Mouse (Mus musculus) forebrain, embryonic 10.5 days (tissue): ENCODE results near the gene Rmi2. TPM values are rescaled to one million over a fixed set of nuclear protein-coding genes. Genes with fewer than 3 reads are reported as not detected.
A peak's percentile ranks its signal among the peaks of the same experiment; 100 is the strongest.

Experiments
- DNase-seq: peaks from one replicate; pipeline ENCODE4 v3.0.0-alpha.2; 2017; ENCODE audit warnings: low spot score; ENCODE audit errors: extremely low spot score
- H3K27ac ChIP-seq: fragments of 300-500 bp; sonication (generic); 2 replicates; pipeline ENCODE4 v1.5.1; 2016; ENCODE audit warnings: mild to moderate bottlenecking
- H3K27me3 ChIP-seq: fragments of 300-500 bp; sonication (generic); 2 replicates; pipeline ENCODE4 v1.6.1; 2016; ENCODE audit warnings: mild to moderate bottlenecking; ENCODE audit not compliant: poor library complexity, severe bottlenecking
- H3K36me3 ChIP-seq: fragments of 300-500 bp; sonication (generic); replicated peaks from 2 replicates; pipeline ENCODE4 v1.6.1; 2016; ENCODE audit warnings: mild to moderate bottlenecking, moderate library complexity
- H3K4me1 ChIP-seq: fragments of 300-500 bp; sonication (generic); 2 replicates; pipeline ENCODE4 v1.6.1; 2016
- H3K4me3 ChIP-seq: fragments of 300-500 bp; sonication (generic); 2 replicates; pipeline ENCODE4 v1.5.1; 2016; ENCODE audit warnings: mild to moderate bottlenecking, moderate library complexity
- H3K9me3 ChIP-seq: fragments of 300-500 bp; sonication (generic); 2 replicates; pipeline ENCODE4 v1.6.1; 2016; ENCODE audit warnings: mild to moderate bottlenecking, moderate library complexity
- WGBS: fragments of 180-500 bp; shearing (Covaris S2); methylation state at CpG from one replicate; pipeline ENCODE4 v1.1.7; 2016; 5-methylcytosine and 5-hydroxymethylcytosine counted together
- polyA plus RNA-seq: library from polyadenylated mRNA; unstranded; fragments of >200 nt; fragmentation: Nextera tagmentation; extraction: Ambion mirVana; gene quantifications from 2 replicates; pipeline ENCODE4 v1.2.1, GENCODE M21; 2016

The Rmi2 gene
- polyA plus RNA-seq, 1 experiment from 2014 or later: 5.2 TPM

DNA sequence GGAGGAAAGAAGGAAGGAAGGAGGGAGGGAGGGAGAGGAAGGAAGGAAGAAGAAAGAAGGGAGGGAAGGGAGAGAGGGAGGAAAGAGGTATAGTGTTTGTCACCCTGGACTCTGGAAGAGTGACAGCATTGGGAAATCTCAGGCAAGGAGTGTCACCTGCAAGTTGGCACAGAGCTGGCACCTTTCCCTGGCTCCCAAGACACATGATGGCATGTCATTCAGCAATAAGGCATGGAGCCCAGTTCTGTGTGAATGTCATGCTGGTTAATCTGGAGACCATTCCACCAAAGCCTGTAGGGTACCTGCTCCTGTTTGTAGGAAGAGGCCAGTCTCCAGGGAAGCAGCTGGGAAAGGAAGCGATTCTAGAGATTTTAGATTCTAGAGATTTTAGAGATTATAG, 24.5 kb upstream of the Rmi2 start:
- DNase-seq: no peak
- no peaks in the 10 kb centered on the region for H3K27me3 ChIP-seq
- H3K4me3 ChIP-seq: no peak overlapping the region
- 88% methylated on average over 1 of the region's 1 CpGs for WGBS
- H3K27ac ChIP-seq: no peak overlapping the region
- peaks cover 9% of the 10 kb centered on the region; the same call in 1 of the 2 replicates for H3K4me1 ChIP-seq
- H3K36me3 ChIP-seq: no peaks in the 10 kb centered on the region
- no peaks in the 10 kb centered on the region for H3K9me3 ChIP-seq

DNA sequence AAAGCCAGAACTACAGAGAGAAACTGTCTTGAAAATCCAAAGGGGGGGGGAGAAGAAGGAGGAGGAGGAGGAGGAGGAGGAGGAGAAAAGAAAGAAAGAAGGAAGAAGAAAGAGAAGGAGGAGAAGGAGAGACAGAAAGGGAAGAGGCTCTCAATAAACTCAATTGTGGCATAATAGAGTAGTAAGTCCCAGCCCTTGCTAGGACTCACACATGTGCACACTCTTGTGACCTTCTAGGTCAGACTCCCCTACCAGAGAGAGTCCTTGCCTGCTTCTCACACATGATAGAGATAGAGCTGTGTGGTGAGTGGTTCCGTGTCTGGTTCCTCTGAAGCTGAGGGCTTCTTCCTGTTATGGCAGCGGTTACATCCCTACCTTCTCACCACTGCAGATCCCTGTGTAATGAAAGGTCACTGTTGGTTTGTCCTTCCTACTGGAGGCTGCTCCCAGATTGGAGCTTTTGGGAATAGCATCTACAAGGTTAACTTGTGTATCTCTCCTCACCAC, 21.9 kb upstream of the Rmi2 start, which contains the start of gene Gm11172:
Gene Gm11172, plus strand, starts transcription at position 51 of the 507 bp plus-strand sequence.
- no peak within 1 kb of the TSS for H3K4me3 ChIP-seq
- WGBS: 98% methylated on average over 2 of the region's 2 CpGs
- H3K27ac ChIP-seq: no peak within 1 kb of the TSS
- H3K9me3 ChIP-seq: no peaks in the 10 kb centered on the region
- H3K27me3 ChIP-seq: no peaks in the 10 kb centered on the region
- no peaks in the 10 kb centered on the region for H3K36me3 ChIP-seq
- DNase-seq: no peak
- H3K4me1 ChIP-seq: no peaks in the 10 kb centered on the region

DNA sequence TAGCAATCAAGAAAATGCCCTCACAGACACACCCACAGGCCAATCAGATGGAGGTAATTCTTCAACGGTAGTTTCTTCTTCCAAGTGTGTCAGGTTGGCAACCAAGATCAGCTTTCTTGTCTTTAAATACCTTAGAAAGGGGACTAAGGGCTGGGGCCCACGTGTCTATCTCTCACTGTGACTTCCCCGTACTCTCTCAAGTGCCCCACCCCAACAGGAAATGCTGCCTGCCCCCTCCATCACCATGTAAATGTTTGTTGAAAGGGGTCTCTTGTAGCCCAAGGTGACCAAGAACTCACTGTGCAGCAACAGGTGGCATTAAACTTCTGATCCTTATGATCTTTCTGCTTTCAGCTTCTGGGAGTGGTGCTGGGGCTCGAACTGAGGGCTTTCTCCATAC, 21.1 kb upstream of the Rmi2 start:
- H3K36me3 ChIP-seq: no peaks in the 10 kb centered on the region
- no peaks in the 10 kb centered on the region for H3K27me3 ChIP-seq
- DNase-seq: no peak
- WGBS: 80% methylated on average over 4 of the region's 4 CpGs
- H3K4me3 ChIP-seq: no peak overlapping the region
- H3K4me1 ChIP-seq: no peaks in the 10 kb centered on the region
- H3K27ac ChIP-seq: no peak overlapping the region
- H3K9me3 ChIP-seq: no peaks in the 10 kb centered on the region

DNA sequence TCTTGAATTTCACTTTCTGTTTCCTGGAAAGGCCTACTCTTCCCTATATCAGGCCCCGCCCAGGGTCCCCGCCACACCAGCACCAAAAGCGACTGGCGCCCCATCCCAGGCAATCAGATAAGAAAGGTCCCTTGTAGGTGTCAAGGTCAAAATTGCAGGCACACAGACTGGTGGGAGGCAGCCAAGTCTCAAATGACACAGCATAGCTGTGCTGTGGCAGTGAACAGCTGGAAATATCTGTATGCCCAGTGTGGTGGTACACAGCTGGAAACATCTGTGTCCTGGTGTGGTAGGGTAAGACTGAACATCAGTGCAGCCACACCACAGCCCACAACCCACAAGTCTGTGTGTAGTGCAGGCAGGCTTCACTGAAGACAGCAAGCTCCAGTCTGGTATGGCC, 20.0 kb upstream of the Rmi2 start:
- Histone ChIP-seq H3K27me3 (no peaks in the 10 kb centered on the region), H3K4me1 (no peaks in the 10 kb centered on the region), H3K27ac (no peak overlapping the region), H3K4me3 (no peak overlapping the region), H3K9me3 (no peaks in the 10 kb centered on the region), H3K36me3 (no peaks in the 10 kb centered on the region)
- 93% methylated on average over 4 of the region's 4 CpGs for WGBS
- DNase-seq: no peak

DNA sequence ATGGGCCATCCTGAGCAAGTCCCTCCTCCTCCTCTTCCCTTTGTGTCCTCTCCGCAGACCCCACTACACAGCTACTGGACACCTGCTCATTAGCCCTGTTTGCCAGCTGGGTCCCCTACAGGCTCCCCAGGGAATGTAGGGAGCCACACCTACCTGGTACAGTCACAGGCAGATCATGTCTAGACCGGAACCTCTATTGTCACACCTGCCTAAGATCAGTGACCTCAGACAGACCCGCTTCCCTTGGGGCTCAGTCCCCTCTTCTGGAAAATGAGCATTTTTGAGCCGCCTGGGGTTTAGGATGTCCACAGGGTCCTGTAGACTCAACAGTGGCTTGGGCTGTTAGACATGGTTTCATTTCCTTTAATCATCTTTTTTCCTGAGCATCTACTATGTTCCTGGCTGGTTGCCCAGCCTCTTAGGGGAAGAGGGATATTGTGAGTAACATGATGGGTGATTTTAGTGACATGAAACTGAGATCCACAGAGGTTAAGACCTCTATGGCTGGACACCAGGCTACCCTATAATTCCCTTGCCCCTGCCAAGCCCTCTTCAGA, 16.2 kb upstream of the Rmi2 start:
- Histone ChIP-seq H3K4me3 (no peak overlapping the region), H3K36me3 (no peaks in the 10 kb centered on the region), H3K27me3 (no peaks in the 10 kb centered on the region), H3K9me3 (no peaks in the 10 kb centered on the region), H3K4me1 (no peaks in the 10 kb centered on the region), H3K27ac (no peak overlapping the region)
- DNase-seq: no peak
- 75% methylated on average over 4 of the region's 4 CpGs for WGBS

DNA sequence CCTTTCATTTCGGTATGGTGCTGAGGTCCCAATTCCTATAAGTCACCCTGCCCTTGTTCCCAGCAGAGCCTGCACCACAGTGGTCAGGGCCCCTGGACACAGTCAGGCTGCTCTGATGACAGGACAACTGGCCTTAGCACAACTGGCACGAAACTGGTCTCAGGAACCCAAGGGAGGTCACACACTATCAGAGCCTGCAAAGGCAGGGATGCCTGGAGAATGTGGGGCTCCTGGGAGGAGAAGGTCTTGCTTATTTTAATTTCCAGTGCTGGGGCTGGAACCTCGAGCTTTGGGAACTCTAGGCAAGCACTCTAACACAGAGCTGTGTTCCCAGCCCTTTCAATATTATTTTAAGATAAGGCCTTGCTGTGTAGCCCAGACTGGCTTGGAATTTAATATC, 14.9 kb upstream of the Rmi2 start:
- no peak for DNase-seq
- WGBS: 74% methylated on average over 3 of the region's 3 CpGs
- Histone ChIP-seq H3K4me1 (no peaks in the 10 kb centered on the region), H3K4me3 (no peak overlapping the region), H3K9me3 (no peaks in the 10 kb centered on the region), H3K36me3 (no peaks in the 10 kb centered on the region), H3K27me3 (no peaks in the 10 kb centered on the region), H3K27ac (no peak overlapping the region)

DNA sequence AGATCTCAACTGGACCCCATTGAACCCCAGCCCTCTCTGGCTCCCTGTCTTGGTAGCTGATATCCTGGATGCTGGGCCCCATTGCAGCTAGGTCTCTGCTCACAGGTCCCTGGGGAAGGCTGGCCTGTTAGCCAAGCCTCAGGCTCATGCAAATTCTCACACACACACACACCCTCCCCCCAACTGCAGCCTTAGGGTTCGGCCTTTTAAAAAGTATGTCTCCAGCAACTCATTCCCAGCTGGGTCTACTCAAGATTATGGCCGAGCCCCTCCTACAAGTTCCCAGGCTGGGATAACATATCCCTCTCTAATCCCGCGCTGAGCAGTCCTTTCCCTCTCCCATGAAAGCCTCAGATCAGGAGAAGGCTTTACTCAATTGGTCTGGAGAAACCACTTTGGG, 13.5 kb upstream of the Rmi2 start:
- no peak overlapping the region for H3K4me3 ChIP-seq
- DNase-seq: no peak
- H3K27me3 ChIP-seq: no peaks in the 10 kb centered on the region
- WGBS: 79% methylated on average over 4 of the region's 4 CpGs
- H3K4me1 ChIP-seq: no peaks in the 10 kb centered on the region
- H3K27ac ChIP-seq: no peak overlapping the region
- no peaks in the 10 kb centered on the region for H3K9me3 ChIP-seq
- no peaks in the 10 kb centered on the region for H3K36me3 ChIP-seq

DNA sequence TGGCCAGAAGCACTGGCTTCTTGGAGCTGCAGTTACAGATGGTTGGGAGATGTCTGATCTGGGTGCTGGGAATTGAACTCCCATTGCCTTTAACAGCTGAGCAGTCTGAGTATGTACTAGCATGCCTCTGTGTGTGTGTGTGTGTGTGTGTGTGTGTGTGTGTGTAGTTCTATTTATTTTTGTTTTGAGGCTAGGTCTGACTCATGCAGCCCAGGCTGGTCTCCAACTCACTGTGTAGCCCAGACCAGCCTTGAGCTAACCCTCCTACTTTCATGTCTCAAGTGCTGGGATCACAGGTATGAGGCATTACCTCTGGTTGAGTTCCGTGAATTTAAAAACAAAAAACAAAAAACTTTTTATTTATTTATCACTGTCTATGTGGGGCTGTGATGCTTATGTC, 10.3 kb upstream of the Rmi2 start:
- no peak overlapping the region for H3K4me3 ChIP-seq
- no peaks in the 10 kb centered on the region for H3K27me3 ChIP-seq
- 84% methylated on average over 1 of the region's 1 CpGs for WGBS
- no peak overlapping the region for H3K27ac ChIP-seq
- no peaks in the 10 kb centered on the region for H3K36me3 ChIP-seq
- DNase-seq: no peak
- no peaks in the 10 kb centered on the region for H3K4me1 ChIP-seq
- no peaks in the 10 kb centered on the region for H3K9me3 ChIP-seq

DNA sequence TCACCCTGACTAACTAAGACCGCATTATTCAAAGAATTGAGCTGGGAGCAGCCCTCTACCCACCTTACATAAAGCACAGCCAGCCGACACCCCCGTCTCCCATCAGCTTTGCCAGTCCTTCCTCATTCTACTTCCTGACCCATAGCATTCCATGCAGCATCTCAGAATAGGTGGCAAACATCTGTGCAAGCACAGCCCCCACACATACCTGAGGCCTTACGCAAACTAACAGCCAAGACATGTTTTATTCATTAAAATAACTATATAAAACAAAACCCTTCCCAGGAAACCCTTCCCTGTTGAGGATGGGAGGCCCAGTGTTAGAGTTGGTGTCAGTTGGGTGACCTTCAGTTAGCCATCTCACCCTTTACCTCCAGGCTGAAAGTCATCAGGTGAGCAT, 9.0 kb upstream of the Rmi2 start:
- WGBS: 91% methylated on average over 4 of the region's 4 CpGs
- Histone ChIP-seq H3K27ac (no peak overlapping the region), H3K9me3 (no peaks in the 10 kb centered on the region), H3K4me1 (no peaks in the 10 kb centered on the region), H3K4me3 (no peak overlapping the region), H3K27me3 (no peaks in the 10 kb centered on the region), H3K36me3 (no peaks in the 10 kb centered on the region)
- no peak for DNase-seq

DNA sequence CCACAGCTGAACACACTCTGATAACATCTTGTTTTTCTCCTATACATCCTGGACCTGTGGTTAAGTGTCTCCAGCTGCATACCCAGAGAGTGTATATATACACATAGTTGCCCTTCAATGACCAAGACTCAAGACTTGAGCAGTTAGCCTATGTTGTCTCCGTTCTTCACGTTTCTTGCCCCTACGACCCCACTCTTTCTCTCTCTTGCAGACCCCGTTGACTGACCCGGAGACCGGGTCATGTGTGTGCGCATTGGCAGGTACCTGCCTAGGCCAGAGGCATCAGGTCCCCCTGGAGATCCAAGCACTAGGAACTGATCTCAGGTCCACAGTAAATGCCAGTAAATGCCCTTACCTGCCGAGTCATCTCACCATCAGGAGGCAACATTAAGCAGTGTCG, 7.6 kb upstream of the Rmi2 start:
- no peaks in the 10 kb centered on the region for H3K9me3 ChIP-seq
- no peak overlapping the region for H3K27ac ChIP-seq
- WGBS: 92% methylated on average over 9 of the region's 9 CpGs
- H3K4me1 ChIP-seq: no peaks in the 10 kb centered on the region
- no peak for DNase-seq
- no peaks in the 10 kb centered on the region for H3K36me3 ChIP-seq
- H3K27me3 ChIP-seq: no peaks in the 10 kb centered on the region
- no peak overlapping the region for H3K4me3 ChIP-seq

DNA sequence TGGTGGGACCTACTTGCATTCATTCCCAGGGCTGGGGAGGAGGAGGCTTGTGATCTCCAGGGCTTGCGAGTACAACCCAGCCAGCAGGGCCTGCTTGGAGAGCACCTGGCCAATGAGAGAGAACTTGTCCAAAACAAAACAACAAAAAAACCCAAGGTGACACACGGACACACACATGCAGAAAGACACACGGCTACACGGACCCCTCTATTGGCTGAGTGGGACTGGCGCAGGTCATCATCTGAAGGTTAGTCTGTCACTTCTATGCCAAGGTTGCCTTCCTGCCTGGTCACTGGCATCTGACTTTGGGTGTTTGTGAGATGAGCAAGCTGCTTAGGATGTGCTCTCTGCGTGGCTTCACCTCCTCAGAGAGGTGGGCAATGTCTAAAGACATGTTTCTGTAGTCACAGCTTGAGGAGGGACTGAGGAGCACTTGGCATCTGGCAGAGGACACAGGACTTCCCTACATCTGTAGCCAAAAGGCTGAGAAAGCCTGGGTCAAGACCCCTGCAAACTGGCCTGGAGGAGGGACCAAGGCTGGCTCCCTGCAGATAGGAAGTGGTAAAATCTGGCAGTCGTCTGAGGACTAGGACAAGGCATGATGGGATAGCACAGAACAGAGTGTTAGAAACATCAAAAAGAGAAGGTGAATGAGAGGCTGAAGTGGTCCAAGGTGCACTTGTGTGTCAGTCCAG, 6.9 kb upstream of the Rmi2 start:
- no peaks in the 10 kb centered on the region for H3K9me3 ChIP-seq
- no peaks in the 10 kb centered on the region for H3K4me1 ChIP-seq
- H3K4me3 ChIP-seq: no peak overlapping the region
- H3K27ac ChIP-seq: no peak overlapping the region
- 87% methylated on average over 7 of the region's 7 CpGs for WGBS
- no peaks in the 10 kb centered on the region for H3K36me3 ChIP-seq
- no peaks in the 10 kb centered on the region for H3K27me3 ChIP-seq
- DNase-seq: no peak

DNA sequence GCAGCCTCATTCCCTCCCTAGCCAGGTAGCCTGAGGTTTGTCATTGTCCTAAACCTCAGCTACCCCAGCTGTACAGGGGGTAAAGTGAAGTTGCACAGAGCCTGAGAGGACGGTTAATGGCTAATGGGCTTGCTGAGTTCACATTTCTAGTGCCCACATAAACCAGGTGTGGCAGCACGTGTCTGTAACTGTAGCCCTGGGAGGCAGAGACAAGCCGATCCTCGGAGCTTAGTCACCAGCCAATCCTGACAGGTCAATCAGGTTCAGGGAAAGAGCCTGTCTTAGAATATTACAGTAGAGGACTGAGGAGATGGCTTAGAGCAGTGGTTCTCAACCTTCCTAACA, 6.4 kb upstream of the Rmi2 start:
- Histone ChIP-seq H3K4me1 (no peaks in the 10 kb centered on the region), H3K4me3 (no peak overlapping the region), H3K36me3 (no peaks in the 10 kb centered on the region), H3K9me3 (no peaks in the 10 kb centered on the region), H3K27me3 (peaks cover 4% of the 10 kb centered on the region), H3K27ac (no peak overlapping the region)
- no peak for DNase-seq
- 88% methylated on average over 4 of the region's 4 CpGs for WGBS

DNA sequence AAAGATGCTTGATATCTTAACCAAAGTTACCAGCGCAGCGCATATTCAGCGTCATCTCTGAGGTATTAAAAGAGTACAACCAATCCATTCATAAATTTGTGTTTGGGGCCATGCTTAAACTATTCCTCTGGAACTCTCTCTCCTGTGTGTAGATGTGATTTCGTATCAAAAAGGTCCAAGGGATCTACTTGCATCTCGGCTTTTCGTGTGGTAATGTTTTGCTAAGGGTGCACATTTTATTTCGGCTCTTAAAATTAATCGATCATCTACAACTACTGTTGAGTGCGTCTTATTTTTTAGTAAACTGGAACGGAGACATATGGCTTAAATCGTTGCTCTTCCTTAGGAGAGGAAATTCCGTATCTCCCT, 333 bp upstream of the Rmi2 start:
- no peak for DNase-seq
- peak overlapping the region; percentile 94 for H3K27ac ChIP-seq
- peaks cover under 1% of the 10 kb centered on the region; the same call in 1 of the 2 replicates for H3K36me3 ChIP-seq
- peak overlapping the region; percentile 91 for H3K4me3 ChIP-seq
- H3K27me3 ChIP-seq: peaks cover 13% of the 10 kb centered on the region
- H3K9me3 ChIP-seq: no peaks in the 10 kb centered on the region
- H3K4me1 ChIP-seq: peaks cover 41% of the 10 kb centered on the region
- 9% methylated on average over 12 of the region's 12 CpGs for WGBS
